ENCODE assay signal across 10 mouse cellular contexts in genomic region chr8:8655346-8656340, GRCm38 (mm10). TPM values are rescaled to one million over a fixed set of nuclear protein-coding genes. Genes with fewer than 3 reads are reported as not detected.
A peak's percentile ranks its signal among the peaks of the same experiment; 100 is the strongest.
DNase-seq lines count a peak whose midpoint lies in the region; ATAC-seq and TF ChIP-seq lines count a peak whose summit lies in the region.
"Had no signal": no experiment of that assay in that cellular context is flagged by ENCODE, and none has a peak within 500 bp of the region (broad histone marks: within the 10 kb centered on the region; RNA-seq: fewer than 3 reads in every experiment).

No protein-coding gene starts in this region.

- no peak for TF ChIP-seq POLR2A in cortical plate, adult 2 months (IDR thresholded peaks at IDR 0.05; ENCODE audit: extremely low read depth, insufficient read depth, low read length)

- H3K27ac ChIP-seq in heart, embryonic 14.5 days (replicated peaks in 1 of 2; ENCODE audit: control insufficient read depth in 1 of 2, insufficient read depth in 1 of 2, low read depth in 2 of 2, low read length in 2 of 2) = peak overlapping the region; percentile 29 to 40; a peak in 2 of 4 replicates
- 0 out of 2 replicates have a peak overlapping the region, but pooled peaks have one; percentile 8 for H3K27ac ChIP-seq in cortical plate, adult 2 months (ENCODE audit: insufficient read depth, low read length)
- H3K27ac ChIP-seq in hindbrain, embryonic 12.5 days = peak overlapping the region; percentile 75
- peak overlapping the region; percentile 76 for H3K27ac ChIP-seq in midbrain, embryonic 16.5 days (ENCODE audit: low read length)

- no peak for DNase-seq in heart, postnatal 10 days
- DNase-seq in ovary, postnatal 36 days (ENCODE audit: low spot score) = no peak
- DNase-seq in layer of hippocampus, adult 11-12 months (ENCODE audit: low spot score) = no peak
- no peak for DNase-seq in cerebellum, postnatal 14 days
- DNase-seq: cerebellum, adult 8-10 months had no signal

- H3K4me2 ChIP-seq in heart, embryonic 14.5 days (ENCODE audit: low read length) = peak overlapping the region; percentile 86
- H3K4me2 ChIP-seq in hindbrain, embryonic 12.5 days (replicated peaks) = peak overlapping the region; percentile 92
- peak overlapping the region; percentile 93 for H3K4me2 ChIP-seq in midbrain, embryonic 16.5 days (ENCODE audit: low read length)

- no peaks in the 10 kb centered on the region for H3K9me3 ChIP-seq in heart, embryonic 14.5 days (ENCODE audit: control insufficient read depth, low read length)
- no peaks in the 10 kb centered on the region for H3K9me3 ChIP-seq in hindbrain, embryonic 12.5 days (replicated peaks)
- no peaks in the 10 kb centered on the region for H3K9me3 ChIP-seq in midbrain, embryonic 16.5 days (replicated peaks; ENCODE audit: control insufficient read depth, low read length, poor library complexity, severe bottlenecking)

- intact Hi-C loops in heart, postnatal 10 days (cut with DNase I) = loop anchor here (5.0 kb wide), 3 partner anchors 168 to 428 kb away; no protein-coding TSS in a partner anchor

- peak overlapping the region; percentile 18 to 81 for H3K4me3 ChIP-seq in heart, embryonic 14.5 days (ENCODE audit: control insufficient read depth in 1 of 2, insufficient read depth in 1 of 2, low read depth in 1 of 2, low read length in 2 of 2)
- H3K4me3 ChIP-seq in cortical plate, adult 2 months (ENCODE audit: insufficient read depth, low read length) = peak overlapping the region; percentile 29
- H3K4me3 ChIP-seq in hindbrain, embryonic 12.5 days = peak overlapping the region; percentile 98
- H3K4me3 ChIP-seq in midbrain, embryonic 16.5 days (ENCODE audit: low read depth, low read length) = peak overlapping the region; percentile 93

- no peaks in the 10 kb centered on the region for H3K27me3 ChIP-seq in heart, embryonic 14.5 days (ENCODE audit: control insufficient read depth, insufficient read depth, low read length)
- H3K27me3 ChIP-seq in hindbrain, embryonic 12.5 days = no peaks in the 10 kb centered on the region
- no peaks in the 10 kb centered on the region; the same call in 1 of the 2 replicates for H3K27me3 ChIP-seq in midbrain, embryonic 16.5 days (ENCODE audit: control insufficient read depth, insufficient read depth, low read depth, low read length)

- ATAC-seq in heart, embryonic 14.5 days (ENCODE audit: insufficient number of reproducible peaks, insufficient read depth, low FRiP score, low read depth) = no peak
- ATAC-seq in hindbrain, embryonic 12.5 days (ENCODE audit: low FRiP score) = no peak
- no peak for ATAC-seq in midbrain, embryonic 16.5 days
- ATAC-seq: CD4-positive, CD25-positive, alpha-beta regulatory T cell, adult 4 months had no signal

- no peaks in the 10 kb centered on the region for H3K36me3 ChIP-seq in heart, embryonic 14.5 days (ENCODE audit: control insufficient read depth, insufficient read depth, low read length)
- H3K36me3 ChIP-seq in hindbrain, embryonic 12.5 days = no peaks in the 10 kb centered on the region
- H3K36me3 ChIP-seq in midbrain, embryonic 16.5 days (ENCODE audit: control insufficient read depth, insufficient read depth, low read length) = no peaks in the 10 kb centered on the region

- peak overlapping the region; percentile 89 for H3K9ac ChIP-seq in heart, embryonic 14.5 days (ENCODE audit: low read length)
- peak overlapping the region; percentile 60 for H3K9ac ChIP-seq in hindbrain, embryonic 12.5 days
- H3K9ac ChIP-seq in midbrain, embryonic 16.5 days (ENCODE audit: low read depth, low read length) = peak overlapping the region; percentile 63

- TF ChIP-seq CTCF in cortical plate, adult 2 months (IDR thresholded peaks at IDR 0.05; ENCODE audit: extremely low read depth, insufficient read depth, low read length) = no peak

- H3K4me1 ChIP-seq in heart, embryonic 14.5 days (ENCODE audit: control insufficient read depth in 2 of 2, insufficient read depth in 2 of 2, low read length in 2 of 2) = peaks cover 18 to 43% of the 10 kb centered on the region in 2 experiments
- H3K4me1 ChIP-seq in cortical plate, adult 2 months (ENCODE audit: control insufficient read depth, insufficient read depth, low read length) = peaks cover 11% of the 10 kb centered on the region
- H3K4me1 ChIP-seq in hindbrain, embryonic 12.5 days = peaks cover 63% of the 10 kb centered on the region
- H3K4me1 ChIP-seq in midbrain, embryonic 16.5 days (ENCODE audit: control insufficient read depth, insufficient read depth, low read length) = peaks cover 48% of the 10 kb centered on the region

- 30% methylated on average over 24 of the region's 24 CpGs for WGBS in heart, embryonic 14.5 days
- WGBS in hindbrain, embryonic 12.5 days = 13% methylated on average over 24 of the region's 24 CpGs
- WGBS in midbrain, embryonic 16.5 days = 6% methylated on average over 24 of the region's 24 CpGs

RNA-seq across cellular contexts. Expression of gene Efnb2, which starts 5.4 kb away (rescaled TPM):
- 16.2 and 18.7 TPM in 2 replicates for polyA plus RNA-seq in heart, embryonic 14.5 days (2014; fragmentation: Nextera tagmentation; extraction: Ambion mirVana)
- total RNA-seq in heart, postnatal 10 days (2021) = 10 to 100 TPM; 44.6 to 49.7 TPM
- 29.6 and 32.1 TPM in 2 replicates for polyA plus RNA-seq in cortical plate, adult 2 months (2012; rRNA removed)
- 61.5 and 64.7 TPM in 2 replicates for polyA plus RNA-seq in hindbrain, embryonic 12.5 days (2016; fragmentation: Nextera tagmentation; extraction: Ambion mirVana)
- 10.0 and 10.8 TPM in 2 replicates for polyA plus RNA-seq in midbrain, embryonic 16.5 days (2015; fragmentation: Nextera tagmentation; extraction: Ambion mirVana)

RNA-seq across cellular contexts. Expression of gene Arglu1, which starts 34.7 kb away (rescaled TPM):
- 87.1 and 92.6 TPM in 2 replicates for polyA plus RNA-seq in heart, embryonic 14.5 days (2014; fragmentation: Nextera tagmentation; extraction: Ambion mirVana)
- 10 to 100 TPM; 43.4 to 44.8 TPM for total RNA-seq in heart, postnatal 10 days (2021)
- 143 and 162 TPM in 2 replicates for polyA plus RNA-seq in cortical plate, adult 2 months (2012; rRNA removed)
- polyA plus RNA-seq in hindbrain, embryonic 12.5 days (2016; fragmentation: Nextera tagmentation; extraction: Ambion mirVana) = 222 and 224 TPM in 2 replicates
- 150 and 173 TPM in 2 replicates for polyA plus RNA-seq in midbrain, embryonic 16.5 days (2015; fragmentation: Nextera tagmentation; extraction: Ambion mirVana)

Comparison
In these comparisons a context has a peak if more than half of its experiments do, and no peak if none do; other contexts are left out.
1. H3K27ac ChIP-seq: peak in every context shown above with its lines; median percentile 76 in midbrain, embryonic 16.5 days; 75 in hindbrain, embryonic 12.5 days; 34 in heart, embryonic 14.5 days; 8 in cortical plate, adult 2 months.
2. H3K4me3 ChIP-seq: peak in every context shown above with its lines; median percentile 98 in hindbrain, embryonic 12.5 days; 93 in midbrain, embryonic 16.5 days; 50 in heart, embryonic 14.5 days; 29 in cortical plate, adult 2 months.